Mouse (Mus musculus): ENCODE measurements around the gene Snrpf.

Gene Snrpf

DNA sequence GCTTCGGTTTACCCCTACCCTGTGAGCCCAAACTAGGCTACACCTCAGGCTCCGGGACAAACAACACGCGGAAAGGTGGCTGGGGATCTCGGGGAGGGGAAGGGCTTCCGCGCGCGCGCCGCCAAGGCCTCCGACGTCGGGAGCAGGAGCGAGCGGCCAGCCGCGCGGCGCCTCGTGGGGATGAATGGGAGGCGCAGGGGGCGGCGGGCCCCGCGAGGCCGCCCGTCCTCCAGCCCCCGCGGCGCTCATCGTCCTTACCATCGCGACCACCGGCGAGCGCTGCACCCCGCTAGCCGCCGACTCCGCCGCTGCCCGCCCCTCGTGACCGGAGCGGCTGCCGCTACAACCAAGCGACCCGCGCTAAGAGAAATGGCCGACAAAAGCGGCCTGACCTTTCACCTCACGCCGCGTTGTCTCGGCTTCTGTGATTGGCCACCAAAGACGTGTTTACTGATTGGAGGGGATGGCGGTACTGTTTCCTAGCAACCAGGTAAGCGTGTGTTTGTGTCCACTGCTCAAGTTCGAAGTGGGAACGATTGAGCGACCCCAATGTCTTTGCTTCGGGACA, at the start of gene Snrpf:
Gene Snrpf, minus strand, starts transcription at position 426 of the 568 bp plus-strand sequence.
- peak; percentile 95 for DNase-seq

DNA sequence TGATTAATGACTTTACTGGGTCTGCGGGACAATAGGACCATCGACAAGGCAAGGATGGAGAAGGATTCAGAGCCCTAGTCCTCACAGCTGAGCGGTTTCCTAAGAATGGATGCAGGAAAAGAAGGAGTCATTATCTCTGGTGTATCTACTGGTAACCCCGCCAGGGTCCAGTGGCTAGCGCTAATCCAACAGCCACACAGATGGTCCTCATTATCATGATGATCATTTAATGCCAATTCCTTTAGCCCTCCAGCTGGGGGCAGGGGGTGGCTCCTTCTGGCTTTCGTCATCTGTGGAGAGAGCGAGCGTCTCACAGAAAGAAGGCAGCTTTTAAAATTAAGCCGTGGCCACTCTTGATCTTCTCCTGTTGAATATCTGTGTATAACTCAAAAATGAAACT, 46.4 kb upstream of the Snrpf start:
- DNase-seq = no peak

DNA sequence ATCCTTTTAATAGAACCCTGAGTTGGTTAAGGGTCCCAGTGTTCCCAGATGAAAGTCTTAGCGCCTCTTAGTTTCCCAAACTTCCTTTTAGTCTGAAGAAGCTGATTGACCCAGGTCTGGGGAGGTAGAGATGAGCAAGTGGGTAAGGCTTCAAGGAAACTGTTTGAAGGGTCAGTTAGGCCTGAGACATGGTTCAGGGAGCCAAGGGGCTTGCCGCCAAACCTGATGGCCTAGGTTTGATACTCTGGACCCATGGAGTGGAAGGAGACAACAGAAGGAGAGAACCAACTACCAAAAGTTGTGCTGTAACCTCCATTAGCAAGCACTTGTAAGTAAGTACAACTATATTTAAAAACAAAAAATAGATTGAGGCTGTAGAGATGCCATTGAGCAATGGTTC, 44.5 kb upstream of the Snrpf start:
- DNase-seq = no peak

DNA sequence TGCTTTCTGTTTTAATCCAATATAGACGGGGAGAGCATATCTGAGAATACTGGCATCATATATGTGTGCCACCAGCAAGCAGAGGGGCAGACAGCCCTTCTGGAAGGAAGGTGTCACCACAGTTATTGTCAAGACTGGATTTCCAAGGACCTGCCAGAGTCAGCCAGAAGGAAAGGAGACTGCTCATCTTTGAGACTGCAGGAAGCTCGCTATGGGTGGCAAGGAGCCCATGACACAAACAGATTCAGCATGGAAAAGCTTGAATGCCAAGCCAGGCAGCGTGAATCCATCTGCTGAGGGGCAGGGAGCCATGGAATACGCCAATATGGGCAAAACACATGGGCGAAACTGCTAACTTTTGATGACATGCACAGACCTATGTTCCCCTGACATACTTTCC, 44.1 kb upstream of the Snrpf start:
- no peak for DNase-seq

DNA sequence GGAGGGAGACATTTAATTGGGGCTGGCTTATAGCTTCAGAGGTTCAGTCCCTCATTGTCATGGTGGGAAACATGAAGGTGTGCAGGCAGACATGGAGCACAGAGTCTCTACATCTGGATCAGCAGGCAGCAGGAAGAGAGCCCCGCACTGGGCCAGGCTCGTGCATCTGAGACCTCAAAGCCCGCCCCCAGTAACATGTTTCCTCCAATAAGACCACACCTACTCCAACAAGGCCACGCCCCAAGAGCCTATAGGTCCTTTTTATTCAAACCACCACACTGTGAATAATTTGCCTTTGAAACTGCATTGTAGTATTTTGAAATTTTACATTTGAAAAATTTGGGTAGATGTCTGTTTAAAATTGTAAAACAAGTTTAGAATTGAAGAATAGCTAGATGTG, 42.6 kb upstream of the Snrpf start:
- no peak for DNase-seq

DNA sequence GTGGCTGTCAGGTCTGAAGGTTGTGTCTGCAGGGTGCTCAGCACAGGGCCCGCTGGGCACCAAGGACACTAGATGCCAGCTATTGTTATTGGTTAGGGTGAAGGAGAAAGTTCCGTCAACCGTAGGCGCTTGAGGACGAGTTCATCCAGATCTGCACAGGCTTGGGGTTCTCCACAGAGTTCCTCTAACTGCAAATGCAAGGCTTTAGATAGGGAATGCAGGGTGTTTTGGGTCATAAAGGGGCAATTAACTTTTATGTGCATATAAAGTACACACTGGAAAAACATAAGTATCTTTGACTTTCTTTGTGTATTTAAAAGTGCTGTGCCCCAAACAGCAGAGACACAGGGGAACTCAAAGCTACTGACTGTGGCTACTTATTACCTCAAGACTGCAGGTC, 40.8 kb upstream of the Snrpf start:
- no peak for DNase-seq

DNA sequence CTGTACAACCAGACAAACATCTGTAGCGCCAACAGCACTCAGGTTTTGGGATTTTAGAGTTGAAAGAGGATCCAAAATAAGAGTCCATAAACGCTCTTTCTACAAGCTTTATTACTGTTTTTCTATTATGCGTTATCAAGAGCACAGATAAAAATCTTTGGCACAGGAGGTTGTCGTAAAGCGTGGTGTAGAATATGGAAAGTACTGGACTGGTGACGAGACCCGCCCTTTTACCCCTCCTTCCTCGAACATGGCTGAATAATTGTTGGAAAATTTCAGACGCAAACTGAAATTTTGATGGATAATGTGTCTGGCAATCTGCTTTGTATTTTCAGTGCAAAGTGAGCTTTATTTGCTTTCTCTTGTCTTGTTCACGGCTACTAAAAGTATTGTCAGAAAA, 34.6 kb upstream of the Snrpf start:
- no peak for DNase-seq

DNA sequence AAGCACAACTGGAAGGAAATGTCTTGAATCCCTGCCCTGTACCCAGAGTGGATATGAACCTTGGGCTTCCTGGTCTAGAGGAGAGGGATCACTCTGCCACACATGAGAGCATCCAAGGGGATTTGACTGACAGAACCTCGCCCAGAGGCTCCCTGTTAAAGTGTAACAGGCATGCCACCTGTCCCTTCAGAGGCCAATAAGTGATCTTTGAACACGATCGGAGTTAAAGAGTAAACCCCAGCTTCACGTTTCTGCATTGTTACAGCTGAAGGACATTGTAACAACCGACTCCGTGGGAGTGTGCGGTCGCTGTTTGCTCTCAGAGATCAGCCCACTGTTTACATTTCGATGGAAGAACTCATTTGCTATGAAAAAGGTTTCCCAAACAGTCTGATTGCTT, 34.2 kb upstream of the Snrpf start:
- DNase-seq = no peak

DNA sequence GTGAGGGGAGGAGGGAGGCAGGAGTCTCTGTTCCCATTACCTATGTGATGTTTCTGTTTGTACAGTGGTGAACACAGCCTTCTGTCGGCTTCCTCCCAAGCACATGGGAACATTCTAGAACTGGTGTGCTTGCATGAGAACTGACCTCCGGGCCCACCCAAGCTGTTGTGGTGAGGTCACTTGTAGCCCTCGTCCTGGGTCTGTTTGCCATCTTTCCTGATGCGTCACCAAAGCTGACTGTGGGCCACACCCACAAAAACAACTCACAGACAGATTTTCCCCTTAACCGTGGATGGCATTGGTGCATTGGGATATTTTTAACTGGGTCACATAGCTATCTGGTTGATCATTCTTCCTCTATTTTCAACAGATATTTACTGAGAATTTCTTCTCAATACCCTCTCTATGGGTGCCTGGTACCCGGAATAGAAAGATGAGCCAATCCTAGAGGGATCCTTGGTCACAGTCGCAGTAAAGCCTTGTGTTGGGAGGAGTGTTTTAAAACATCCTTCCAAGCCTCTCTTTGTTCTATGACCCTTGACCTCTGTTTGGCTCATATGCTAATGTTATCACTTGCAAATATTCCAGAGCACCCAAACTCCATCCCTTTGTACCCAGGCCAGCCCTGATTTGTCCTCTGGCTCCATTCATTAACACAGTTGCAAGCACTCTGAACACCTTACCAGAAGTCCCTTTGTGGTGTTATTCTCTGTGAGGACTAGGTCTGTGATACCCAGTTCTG, 31.1 kb upstream of the Snrpf start:
- DNase-seq = no peak

DNA sequence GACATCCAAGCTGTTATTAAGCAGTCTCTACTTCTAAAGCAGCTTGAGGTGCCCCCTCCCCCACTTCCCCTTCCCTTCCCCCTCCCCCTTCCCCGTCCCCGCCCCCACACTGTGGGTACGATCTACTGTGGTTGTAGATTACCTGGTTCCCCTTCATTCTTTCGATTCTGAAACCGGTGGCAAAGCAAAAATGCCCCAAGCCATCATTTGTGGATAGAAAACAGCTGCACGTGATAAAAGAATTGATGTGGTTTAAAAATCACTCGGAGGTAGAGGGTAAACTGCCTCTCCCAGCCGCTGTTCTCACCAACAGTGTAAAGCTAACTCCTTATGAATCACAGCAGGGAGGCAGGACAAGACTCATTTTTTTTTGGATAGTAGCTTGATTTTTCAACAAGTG, 25.3 kb upstream of the Snrpf start:
- no peak for DNase-seq

DNA sequence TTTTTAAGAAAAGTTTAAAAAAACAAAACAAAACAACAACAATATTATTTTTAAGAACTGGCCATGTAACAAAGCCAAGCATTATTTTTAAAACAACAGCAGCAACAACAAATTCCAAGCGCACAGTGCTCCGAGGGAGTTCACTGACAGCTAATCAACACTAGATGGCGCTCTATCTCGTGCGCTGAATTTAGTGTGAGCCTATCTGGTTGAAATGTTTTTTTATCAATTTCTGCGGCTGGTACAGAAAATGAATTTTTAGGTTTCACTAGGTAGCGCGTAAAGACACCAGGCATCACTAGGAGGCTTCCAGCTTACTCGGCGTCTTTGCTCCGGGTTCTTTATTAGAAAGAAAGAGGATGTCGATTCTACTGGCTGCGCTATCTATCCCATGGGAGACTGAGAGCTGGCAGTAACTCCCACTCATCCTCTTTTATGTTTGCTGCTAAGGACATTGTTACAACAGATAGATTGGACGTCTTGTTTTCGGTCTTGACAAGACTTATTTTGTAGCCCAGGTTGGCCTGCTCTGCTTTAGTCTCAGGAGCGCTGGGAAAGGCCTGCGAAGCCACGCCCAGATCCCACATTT, 22.0 kb upstream of the Snrpf start:
- DNase-seq = peak; percentile 18

DNA sequence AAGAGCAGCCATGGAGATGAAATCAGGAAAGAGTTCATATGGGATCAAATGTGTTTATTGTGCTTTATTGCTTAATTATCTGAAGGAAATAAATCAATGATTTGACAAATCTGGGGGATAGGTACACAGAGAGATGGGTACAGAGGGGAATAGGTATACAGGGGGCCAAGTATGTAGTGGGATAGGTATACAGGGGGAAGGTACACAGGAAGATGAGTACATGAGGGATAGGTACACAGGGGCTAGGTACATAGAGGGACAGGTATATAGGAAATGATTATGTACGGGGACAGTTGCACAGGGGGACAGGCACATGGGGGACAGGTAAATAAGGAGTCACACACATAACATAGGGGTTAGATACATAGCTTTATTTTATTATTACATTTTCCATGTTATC, 21.4 kb upstream of the Snrpf start:
- no peak for DNase-seq

DNA sequence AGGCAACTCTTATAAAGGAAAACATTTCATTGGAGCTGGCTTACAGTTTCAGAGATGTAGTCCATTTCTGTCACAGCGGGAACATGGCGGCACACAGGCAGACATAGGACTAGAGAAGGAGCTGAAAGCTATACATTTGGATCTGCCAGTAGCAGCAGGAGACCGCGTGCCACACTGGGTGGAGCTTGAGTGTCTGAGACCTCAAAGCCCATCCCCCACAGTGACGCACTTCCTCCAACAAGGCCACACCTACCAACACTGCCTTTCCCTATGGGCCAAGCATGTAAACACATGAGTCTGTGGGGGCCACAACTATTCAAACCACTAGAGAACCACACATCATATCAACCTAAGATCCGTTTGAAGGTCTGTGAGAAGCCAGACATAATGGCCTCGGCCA, 19.7 kb upstream of the Snrpf start:
- no peak for DNase-seq

DNA sequence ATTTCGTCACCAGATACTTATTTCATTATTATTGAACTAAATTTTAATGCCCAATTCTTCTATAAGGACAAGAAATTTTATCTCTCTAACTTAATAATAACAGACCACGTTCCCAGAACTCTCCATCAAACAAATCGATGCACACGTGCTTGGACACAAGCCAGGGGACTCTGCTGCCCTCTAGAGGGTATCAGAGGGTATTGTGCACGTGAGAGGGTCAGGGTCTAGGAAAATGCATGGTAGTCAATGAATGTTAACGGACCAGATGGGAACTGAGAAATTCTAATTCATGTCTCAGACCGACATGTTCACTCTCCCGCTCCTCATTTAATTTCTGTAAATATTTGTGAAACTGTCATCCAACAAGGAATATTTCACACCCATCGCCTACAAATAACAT, 18.5 kb upstream of the Snrpf start:
- DNase-seq = peak; percentile 14

DNA sequence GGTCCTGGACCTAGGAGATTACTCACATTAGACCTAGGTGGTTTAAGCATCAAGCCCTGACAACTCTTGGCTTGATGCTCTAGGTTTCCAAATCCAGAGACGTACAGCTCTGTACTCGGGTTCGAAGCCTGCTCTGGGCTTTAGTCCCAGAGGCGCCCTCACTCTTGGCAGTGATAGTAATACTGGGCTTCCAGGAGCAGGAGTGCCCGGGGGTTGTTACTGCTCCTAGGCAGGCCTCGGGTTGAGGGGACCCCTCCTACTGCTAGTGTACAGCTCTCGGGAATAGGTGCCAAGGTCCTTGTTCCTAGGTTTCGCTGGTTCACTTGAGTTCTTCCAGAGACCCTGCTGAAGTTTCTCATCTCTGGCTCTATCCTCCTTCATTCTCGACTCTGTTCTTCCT, 16.8 kb upstream of the Snrpf start:
- no peak for DNase-seq

DNA sequence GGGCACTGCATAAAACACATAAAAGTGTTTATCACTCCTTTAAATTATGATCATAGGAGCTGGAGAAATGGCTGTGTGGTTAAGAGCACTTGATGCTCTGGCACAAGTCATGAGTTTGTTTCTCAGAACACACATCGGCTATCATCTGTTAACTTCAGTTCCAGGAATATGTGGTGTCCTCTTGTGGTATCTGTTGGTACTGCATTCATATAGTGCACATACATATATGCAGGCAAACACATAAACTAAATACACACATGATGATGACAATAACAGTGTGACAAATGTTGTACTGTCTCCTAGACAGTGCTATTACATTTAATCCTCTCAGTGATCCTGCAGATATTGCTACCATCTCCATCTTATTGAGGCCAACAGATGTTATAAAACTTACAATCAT, 13.8 kb upstream of the Snrpf start:
- no peak for DNase-seq

DNA sequence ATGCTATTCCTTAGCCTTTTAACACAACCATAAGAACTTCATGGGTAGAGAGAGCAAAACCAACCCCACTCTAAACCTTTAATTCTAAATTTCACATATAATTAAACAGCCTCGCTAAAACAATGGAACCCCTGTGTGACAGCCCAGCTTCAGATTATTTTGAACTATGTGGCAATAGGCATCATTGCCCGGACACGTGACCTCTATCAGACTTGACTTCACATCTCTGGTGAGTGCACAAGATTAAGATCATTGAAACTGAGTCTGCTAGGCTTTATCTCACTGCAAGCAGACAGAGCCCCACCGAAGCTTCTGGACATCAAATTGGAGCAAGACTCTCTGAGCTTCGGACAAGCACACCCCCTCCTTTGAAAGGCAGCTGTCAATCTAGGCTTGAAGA, 12.8 kb upstream of the Snrpf start:
- DNase-seq = no peak

DNA sequence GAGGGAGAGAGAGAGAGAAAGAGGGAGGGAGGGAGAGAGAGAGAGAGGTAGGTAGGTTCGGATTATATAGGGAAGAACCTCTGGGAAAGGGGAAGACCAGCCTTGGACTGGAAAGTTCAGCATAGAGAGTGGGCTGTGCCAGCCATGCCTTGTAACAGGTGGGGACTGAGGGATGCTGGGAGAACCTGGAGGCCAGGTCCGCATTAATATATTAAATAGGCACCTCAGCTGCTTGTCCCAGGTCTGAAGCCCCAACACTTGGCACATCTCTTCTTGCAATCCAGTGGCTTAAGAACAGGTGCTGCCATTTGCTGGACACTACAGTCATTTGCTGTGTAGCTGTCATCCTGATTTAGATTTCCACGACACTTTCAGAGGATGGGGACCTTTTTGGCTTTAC, 7.1 kb upstream of the Snrpf start:
- no peak for DNase-seq

DNA sequence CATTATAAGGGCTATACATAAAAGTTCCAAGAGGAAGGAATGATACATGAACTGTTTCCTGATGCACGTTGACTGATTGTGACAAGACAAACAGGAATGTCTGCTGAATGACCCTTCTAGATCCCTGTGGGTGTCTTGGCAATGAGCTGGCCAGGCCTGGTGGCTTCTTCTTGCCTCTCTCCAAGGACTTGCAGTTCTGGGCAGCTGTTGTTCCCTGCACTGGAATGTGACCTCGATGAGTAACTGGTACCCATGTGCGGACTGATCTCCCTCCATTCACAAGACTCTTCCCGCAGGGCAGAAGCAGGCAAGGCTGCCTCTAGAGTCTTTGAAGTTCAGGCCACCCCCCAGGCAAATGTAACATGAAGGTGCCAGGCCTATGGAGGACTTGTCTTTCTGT, 6.3 kb upstream of the Snrpf start:
- no peak for DNase-seq

DNA sequence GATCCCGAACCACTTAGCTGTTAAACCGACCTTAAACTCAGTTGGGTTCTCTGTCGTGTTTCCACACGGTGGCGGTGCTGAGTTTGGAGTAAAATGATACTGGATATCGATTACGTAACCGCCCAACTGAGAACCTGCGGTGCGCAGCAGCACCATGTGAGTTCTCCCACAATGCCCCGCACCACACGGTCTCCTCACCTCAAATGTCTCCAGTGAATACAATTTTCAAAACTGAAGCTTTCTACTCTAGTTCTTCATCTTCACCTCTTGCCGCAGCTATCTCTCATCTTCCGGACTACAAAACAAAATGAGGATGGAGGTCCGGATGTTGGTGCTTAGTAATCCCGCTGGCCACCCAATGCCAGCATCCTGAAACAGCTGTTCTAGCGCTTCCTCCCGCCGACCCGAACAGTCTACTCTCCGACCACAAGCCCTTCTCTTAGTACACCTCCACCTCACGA, 4.5 kb upstream of the Snrpf start:
- peak; percentile 77 for DNase-seq

DNA sequence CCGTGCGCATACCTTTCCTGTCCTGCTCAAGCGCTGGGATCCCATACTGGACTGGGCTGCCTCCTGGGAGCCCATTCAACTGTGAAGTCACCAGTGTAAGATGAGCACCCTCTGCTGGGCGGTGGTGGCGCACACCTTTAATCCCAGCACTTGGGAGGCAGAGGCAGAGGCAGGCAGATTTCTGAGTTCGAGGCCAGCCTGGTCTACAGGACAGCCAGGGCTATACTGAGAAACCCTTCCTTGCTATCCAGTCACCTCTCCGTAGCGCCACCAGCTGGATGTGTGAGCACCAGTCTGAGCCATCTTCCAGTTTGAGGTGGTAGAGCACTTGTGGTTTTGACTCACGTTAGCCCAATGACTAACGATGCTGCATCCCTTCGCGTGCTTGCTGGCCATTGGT, 3.0 kb upstream of the Snrpf start:
- peak; percentile 45 for DNase-seq

DNA sequence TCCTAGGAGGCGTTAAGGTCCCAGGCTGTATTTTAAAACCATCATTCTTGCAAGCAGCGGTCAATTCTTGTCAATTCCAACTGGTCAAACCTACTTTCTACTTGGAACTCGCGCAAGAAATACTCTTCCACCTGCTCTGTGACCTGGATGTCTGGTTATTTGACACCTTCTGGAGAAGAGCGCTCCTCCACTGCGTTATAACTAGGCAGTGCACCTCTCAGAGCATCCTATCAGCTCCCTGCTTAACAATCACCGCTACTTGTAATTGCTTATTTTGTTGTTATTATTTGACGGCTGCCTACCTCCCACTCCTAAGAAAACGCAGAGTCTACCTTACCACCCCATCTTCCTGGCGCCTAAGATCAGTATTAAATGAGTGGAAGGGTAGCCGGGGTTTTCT, 710 bp downstream of the Snrpf start:
- DNase-seq = no peak

DNA sequence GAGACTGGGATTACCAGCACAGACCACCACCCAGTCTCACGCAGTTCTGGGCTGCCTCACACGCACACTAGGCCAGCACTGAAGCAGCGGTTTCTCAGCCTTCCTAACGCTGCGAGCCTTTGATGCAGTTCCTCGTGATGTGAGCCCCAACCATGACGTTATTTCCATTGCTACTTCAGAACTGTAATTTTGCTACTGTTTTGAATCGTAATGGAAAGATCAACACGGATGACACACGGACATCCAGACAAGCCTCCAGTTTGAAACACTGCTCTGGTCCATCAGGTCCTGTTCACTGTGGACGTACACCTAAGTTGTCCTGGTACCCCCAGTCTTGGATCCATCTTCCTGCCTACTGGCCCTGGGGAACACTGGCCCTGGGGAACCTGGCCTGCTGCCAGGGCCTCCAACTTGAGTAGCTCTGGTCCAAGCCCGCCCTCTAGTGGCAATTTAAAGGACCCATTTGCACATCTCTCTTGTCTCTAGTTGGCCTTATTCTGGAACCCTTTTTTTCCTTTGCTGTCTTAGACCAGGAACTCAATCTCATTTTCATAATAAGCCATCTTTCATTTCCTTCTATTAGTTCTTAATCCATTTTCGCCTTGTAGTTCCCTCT, 12.1 kb downstream of the Snrpf start:
- peak; percentile 63 for DNase-seq

DNA sequence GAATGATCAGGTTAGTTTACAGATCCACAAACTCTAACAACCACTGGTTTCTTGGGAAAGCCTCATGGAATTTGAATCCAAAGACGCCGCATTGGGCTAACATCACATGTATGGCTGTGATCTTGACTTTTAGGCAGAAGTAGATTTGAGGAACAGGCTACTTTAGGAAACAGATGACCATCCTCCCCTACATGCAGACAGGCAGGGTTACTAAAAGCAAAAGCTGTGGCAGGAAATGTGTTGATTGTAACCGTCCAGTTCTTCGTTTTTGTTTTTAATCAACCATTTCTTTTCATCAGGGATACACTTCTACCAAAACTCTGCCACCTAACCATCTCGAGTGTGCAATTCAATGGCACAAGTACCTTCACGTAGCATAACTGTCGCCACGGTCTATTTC, 13.5 kb downstream of the Snrpf start:
- DNase-seq = no peak
